Mouse (Mus musculus): ENCODE measurements at regions not wholly inside any gene's neighbourhood (a gene's known extent, or its start where the extent isn't known, plus 50 kb on each side); places are given as distances from the start of the nearest gene placed in this dataset.
"Not testable (repeated sequence)": the region's sequence is repeated elsewhere in the genome, so short reads cannot be mapped to it uniquely, and the experiment has no call there.

- no peaks in the 10 kb centered on the region for H3K4me1 ChIP-seq (ENCODE audit: control insufficient read depth, insufficient read depth, low read length)
- H3K36me3 ChIP-seq (ENCODE audit: control insufficient read depth, insufficient read depth, low read length): no peaks in the 10 kb centered on the region
- H3K27me3 ChIP-seq (ENCODE audit: control insufficient read depth, insufficient read depth, low read length): no peaks in the 10 kb centered on the region
- no peak overlapping the region for H3K4me3 ChIP-seq (ENCODE audit: low read depth, low read length)
- WGBS: 92% methylated on average over 2 of the region's 2 CpGs
- no peak overlapping the region for H3K9ac ChIP-seq (replicated peaks; ENCODE audit: low read depth, low read length)
- no peaks in the 10 kb centered on the region for H3K9me3 ChIP-seq (ENCODE audit: control insufficient read depth, low read depth, low read length)
- no peak for ATAC-seq (ENCODE audit: insufficient number of reproducible peaks, insufficient read depth, low FRiP score, low read depth)
- H3K4me2 ChIP-seq (replicated peaks; ENCODE audit: low read depth, low read length): no peak overlapping the region
- no peak overlapping the region for H3K27ac ChIP-seq (ENCODE audit: low read length)
Observed at GRCm38 (mm10) chr7:137667165-137667564, 229.8 kb downstream of the Glrx3 start.

GRCm38 (mm10) chr7:137671156-137671555 is 233.7 kb downstream of the Glrx3 start:
- Histone ChIP-seq H3K4me3 (ENCODE audit: low read depth, low read length) (no peak overlapping the region), H3K9me3 (ENCODE audit: control insufficient read depth, low read depth, low read length) (no peaks in the 10 kb centered on the region), H3K36me3 (ENCODE audit: control insufficient read depth, insufficient read depth, low read length) (no peaks in the 10 kb centered on the region), H3K9ac (replicated peaks; ENCODE audit: low read depth, low read length) (no peak overlapping the region), H3K4me2 (replicated peaks; ENCODE audit: low read depth, low read length) (no peak overlapping the region), H3K27ac (ENCODE audit: low read length) (no peak overlapping the region), H3K27me3 (ENCODE audit: control insufficient read depth, insufficient read depth, low read length) (no peaks in the 10 kb centered on the region), H3K4me1 (ENCODE audit: control insufficient read depth, insufficient read depth, low read length) (no peaks in the 10 kb centered on the region)
- WGBS: 49% methylated on average over 4 of the region's 4 CpGs
- ATAC-seq (ENCODE audit: insufficient number of reproducible peaks, insufficient read depth, low FRiP score, low read depth): no peak

GRCm38 (mm10) chr7:137674596-137674995 is 237.2 kb downstream of the Glrx3 start:
- no peak for ATAC-seq (ENCODE audit: insufficient number of reproducible peaks, insufficient read depth, low FRiP score, low read depth)
- WGBS: 94% methylated on average over 1 of the region's 1 CpGs
- H3K27ac ChIP-seq (ENCODE audit: low read length): no peak overlapping the region

GRCm38 (mm10) chr7:137675381-137675780 is 238.0 kb downstream of the Glrx3 start:
- Histone ChIP-seq H3K27me3 (ENCODE audit: control insufficient read depth, insufficient read depth, low read length) (no peaks in the 10 kb centered on the region), H3K4me3 (ENCODE audit: low read depth, low read length) (no peak overlapping the region), H3K36me3 (ENCODE audit: control insufficient read depth, insufficient read depth, low read length) (no peaks in the 10 kb centered on the region), H3K9me3 (ENCODE audit: control insufficient read depth, low read depth, low read length) (no peaks in the 10 kb centered on the region), H3K4me2 (replicated peaks; ENCODE audit: low read depth, low read length) (no peak overlapping the region), H3K9ac (replicated peaks; ENCODE audit: low read depth, low read length) (no peak overlapping the region), H3K4me1 (ENCODE audit: control insufficient read depth, insufficient read depth, low read length) (no peaks in the 10 kb centered on the region), H3K27ac (ENCODE audit: low read length) (no peak overlapping the region)
- 83% methylated on average over 5 of the region's 5 CpGs for WGBS
- ATAC-seq (ENCODE audit: insufficient number of reproducible peaks, insufficient read depth, low FRiP score, low read depth): no peak

More at GRCm38 (mm10) chr7:137674596-137674995, 237.2 kb downstream of the Glrx3 start:
- Histone ChIP-seq H3K27me3 (ENCODE audit: control insufficient read depth, insufficient read depth, low read length) (no peaks in the 10 kb centered on the region), H3K36me3 (ENCODE audit: control insufficient read depth, insufficient read depth, low read length) (no peaks in the 10 kb centered on the region), H3K4me1 (ENCODE audit: control insufficient read depth, insufficient read depth, low read length) (no peaks in the 10 kb centered on the region), H3K4me3 (ENCODE audit: low read depth, low read length) (no peak overlapping the region), H3K9ac (replicated peaks; ENCODE audit: low read depth, low read length) (no peak overlapping the region), H3K9me3 (ENCODE audit: control insufficient read depth, low read depth, low read length) (no peaks in the 10 kb centered on the region), H3K4me2 (replicated peaks; ENCODE audit: low read depth, low read length) (no peak overlapping the region)

GRCm38 (mm10) chr7:137684826-137685225 is 247.4 kb downstream of the Glrx3 start:
- 68% methylated on average over 6 of the region's 6 CpGs for WGBS
- Histone ChIP-seq H3K4me2 (replicated peaks; ENCODE audit: low read depth, low read length) (no peak overlapping the region), H3K9me3 (ENCODE audit: control insufficient read depth, low read depth, low read length) (no peaks in the 10 kb centered on the region), H3K9ac (replicated peaks; ENCODE audit: low read depth, low read length) (no peak overlapping the region), H3K4me1 (ENCODE audit: control insufficient read depth, insufficient read depth, low read length) (no peaks in the 10 kb centered on the region), H3K27ac (ENCODE audit: low read length) (no peak overlapping the region), H3K36me3 (ENCODE audit: control insufficient read depth, insufficient read depth, low read length) (no peaks in the 10 kb centered on the region), H3K27me3 (ENCODE audit: control insufficient read depth, insufficient read depth, low read length) (no peaks in the 10 kb centered on the region), H3K4me3 (ENCODE audit: low read depth, low read length) (no peak overlapping the region)
- no peak for ATAC-seq (ENCODE audit: insufficient number of reproducible peaks, insufficient read depth, low FRiP score, low read depth)

GRCm38 (mm10) chr7:137685320-137685719 is 247.9 kb downstream of the Glrx3 start:
- no peaks in the 10 kb centered on the region for H3K36me3 ChIP-seq (ENCODE audit: control insufficient read depth, insufficient read depth, low read length)
- no peak overlapping the region for H3K4me2 ChIP-seq (replicated peaks; ENCODE audit: low read depth, low read length)
- no peak overlapping the region for H3K27ac ChIP-seq (ENCODE audit: low read length)
- no peak overlapping the region for H3K9ac ChIP-seq (replicated peaks; ENCODE audit: low read depth, low read length)
- H3K9me3 ChIP-seq (ENCODE audit: control insufficient read depth, low read depth, low read length): no peaks in the 10 kb centered on the region
- no peaks in the 10 kb centered on the region for H3K4me1 ChIP-seq (ENCODE audit: control insufficient read depth, insufficient read depth, low read length)
- H3K4me3 ChIP-seq (ENCODE audit: low read depth, low read length): no peak overlapping the region
- WGBS: 65% methylated on average over 6 of the region's 6 CpGs
- no peaks in the 10 kb centered on the region for H3K27me3 ChIP-seq (ENCODE audit: control insufficient read depth, insufficient read depth, low read length)
- ATAC-seq (ENCODE audit: insufficient number of reproducible peaks, insufficient read depth, low FRiP score, low read depth): no peak

GRCm38 (mm10) chr7:137696831-137697230 is 259.4 kb downstream of the Glrx3 start:
- no peaks in the 10 kb centered on the region for H3K27me3 ChIP-seq (ENCODE audit: control insufficient read depth, insufficient read depth, low read length)
- no peak for ATAC-seq (ENCODE audit: insufficient number of reproducible peaks, insufficient read depth, low FRiP score, low read depth)
- WGBS: 64% methylated on average over 5 of the region's 5 CpGs

GRCm38 (mm10) chr7:137698501-137698900 is 261.1 kb downstream of the Glrx3 start:
- not testable (repeated sequence) for H3K9me3 ChIP-seq (ENCODE audit: control insufficient read depth, low read depth, low read length); H3K9ac ChIP-seq (replicated peaks; ENCODE audit: low read depth, low read length); H3K27me3 ChIP-seq (ENCODE audit: control insufficient read depth, insufficient read depth, low read length); H3K27ac ChIP-seq (ENCODE audit: low read length); H3K4me2 ChIP-seq (replicated peaks; ENCODE audit: low read depth, low read length); H3K36me3 ChIP-seq (ENCODE audit: control insufficient read depth, insufficient read depth, low read length); H3K4me1 ChIP-seq (ENCODE audit: control insufficient read depth, insufficient read depth, low read length); H3K4me3 ChIP-seq (ENCODE audit: low read depth, low read length)
- 64% methylated on average over 6 of the region's 6 CpGs for WGBS
- peak; percentile 72; the same call in 1 of the 2 replicates for ATAC-seq (ENCODE audit: insufficient number of reproducible peaks, insufficient read depth, low FRiP score, low read depth)

More at GRCm38 (mm10) chr7:137696831-137697230, 259.4 kb downstream of the Glrx3 start:
- H3K4me3 ChIP-seq (ENCODE audit: low read depth, low read length): no peak overlapping the region
- H3K9ac ChIP-seq (replicated peaks; ENCODE audit: low read depth, low read length): no peak overlapping the region
- no peak overlapping the region for H3K4me2 ChIP-seq (replicated peaks; ENCODE audit: low read depth, low read length)
- no peak overlapping the region for H3K27ac ChIP-seq (ENCODE audit: low read length)
- no peaks in the 10 kb centered on the region for H3K36me3 ChIP-seq (ENCODE audit: control insufficient read depth, insufficient read depth, low read length)
- H3K4me1 ChIP-seq (ENCODE audit: control insufficient read depth, insufficient read depth, low read length): no peaks in the 10 kb centered on the region
- no peaks in the 10 kb centered on the region for H3K9me3 ChIP-seq (ENCODE audit: control insufficient read depth, low read depth, low read length)

- no peaks in the 10 kb centered on the region for H3K4me1 ChIP-seq (ENCODE audit: control insufficient read depth, insufficient read depth, low read length)
- H3K9ac ChIP-seq (replicated peaks; ENCODE audit: low read depth, low read length): no peak overlapping the region
- no peaks in the 10 kb centered on the region for H3K27me3 ChIP-seq (ENCODE audit: control insufficient read depth, insufficient read depth, low read length)
- no peaks in the 10 kb centered on the region for H3K9me3 ChIP-seq (ENCODE audit: control insufficient read depth, low read depth, low read length)
- no peak for ATAC-seq (ENCODE audit: insufficient number of reproducible peaks, insufficient read depth, low FRiP score, low read depth)
- H3K4me2 ChIP-seq (replicated peaks; ENCODE audit: low read depth, low read length): no peak overlapping the region
- WGBS: 53% methylated on average over 9 of the region's 9 CpGs
- no peak overlapping the region for H3K4me3 ChIP-seq (ENCODE audit: low read depth, low read length)
- no peaks in the 10 kb centered on the region for H3K36me3 ChIP-seq (ENCODE audit: control insufficient read depth, insufficient read depth, low read length)
- H3K27ac ChIP-seq (ENCODE audit: low read length): no peak overlapping the region
Observed at GRCm38 (mm10) chr7:137712862-137713261, 275.4 kb downstream of the Glrx3 start.
